Mouse (Mus musculus) spleen, postnatal 14 days (tissue): ENCODE data around the gene Defa33.
"Not testable (repeated sequence)": the region's sequence is repeated elsewhere in the genome, so short reads cannot be mapped to it uniquely, and the experiment has no call there.

Source experiments
- DNase-seq, 2 experiments: peaks; one replicate each; pipeline ENCODE4 v3.0.0; 2021 to 2022; ENCODE audit warnings: low spot score in 2 of 2

The Defa33 gene

GRCm38 (mm10) chr8:21391511-21391910 is at the start of gene Defa33:
Gene Defa33 (plus strand): TSS chr8:21391811.
- DNase-seq: not testable (repeated sequence)

DNA sequence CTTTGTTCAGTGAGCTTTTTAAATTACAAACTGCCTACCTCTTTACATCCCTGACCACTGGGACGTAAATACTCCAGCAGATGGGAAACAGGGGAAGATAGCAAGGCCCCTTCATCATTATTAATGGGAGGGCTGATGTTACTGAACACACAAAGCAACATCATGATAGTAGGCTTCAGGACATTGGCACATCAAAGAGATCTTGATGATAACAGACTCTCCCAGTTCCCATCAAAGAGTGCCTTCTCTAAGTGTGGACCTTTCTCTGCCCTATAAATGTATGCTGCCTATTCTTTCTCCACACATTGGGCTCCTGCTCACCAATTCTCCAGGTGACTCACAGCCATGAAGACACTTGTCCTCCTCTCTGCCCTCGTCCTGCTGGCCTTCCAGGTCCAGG is 13.4 kb upstream of the Defa33 start, which contains the start of gene Defa2:
TSS of gene Defa2 (plus strand) at position 301 of the 400 bp plus-strand sequence.
- not testable (repeated sequence) for DNase-seq

DNA sequence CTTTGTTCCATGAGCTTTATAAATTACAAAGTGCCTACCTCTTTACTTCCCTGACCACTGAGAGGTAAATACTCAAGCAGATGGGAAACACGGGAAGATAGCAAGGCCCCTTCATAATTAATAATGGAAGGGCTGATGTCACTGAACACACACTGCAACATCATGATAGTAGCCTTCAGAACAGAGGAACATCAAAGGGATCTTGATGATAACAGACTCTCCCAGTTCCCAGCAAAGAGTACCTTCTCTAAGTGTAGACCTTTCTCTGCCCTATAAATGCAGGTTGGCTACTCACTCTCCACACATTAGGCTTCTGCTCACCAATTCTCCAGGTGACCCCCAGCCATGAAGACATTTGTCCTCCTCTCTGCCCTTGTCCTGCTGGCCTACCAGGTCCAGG is 35.5 kb downstream of the Defa33 start, which contains the start of gene Defa36:
TSS of gene Defa36 (plus strand) at position 301 of the 400 bp plus-strand sequence.
- DNase-seq: not testable (repeated sequence)
